Mouse (Mus musculus) neural tube, embryonic 12.5 days (tissue): ENCODE results near the gene Serinc4. TPM values are rescaled to one million over a fixed set of nuclear protein-coding genes. Genes with fewer than 3 reads are reported as not detected.
A peak's percentile ranks its signal among the peaks of the same experiment; 100 is the strongest.
"Not testable (repeated sequence)": the region's sequence is repeated elsewhere in the genome, so short reads cannot be mapped to it uniquely, and the experiment has no call there.

Experiments
- ATAC-seq: fragments of 200-750 bp; cut with Nextera tagmentation; 2 replicates; pipeline ENCODE4 v1.8.0; 2017; ENCODE audit warnings: low read depth, mild to moderate bottlenecking, moderate TSS enrichment, moderate library complexity; ENCODE audit not compliant: low FRiP score
- H3K27ac ChIP-seq: fragments of 300-500 bp; sonication (generic); 2 replicates; pipeline ENCODE4 v1.5.1; 2016
- H3K27me3 ChIP-seq: fragments of 300-500 bp; sonication (generic); replicated peaks from 2 replicates; pipeline ENCODE4 v1.6.1; 2016; ENCODE audit warnings: mild to moderate bottlenecking
- H3K36me3 ChIP-seq: fragments of 300-500 bp; sonication (generic); 2 replicates; pipeline ENCODE4 v1.6.1; 2016; ENCODE audit warnings: mild to moderate bottlenecking
- H3K4me1 ChIP-seq: fragments of 300-500 bp; sonication (generic); 2 replicates; pipeline ENCODE4 v1.6.1; 2016
- H3K4me2 ChIP-seq: fragments of 300-500 bp; sonication (generic); replicated peaks from 2 replicates; pipeline ENCODE4 v1.6.1; 2016; ENCODE audit warnings: mild to moderate bottlenecking
- H3K4me3 ChIP-seq: fragments of 300-500 bp; sonication (generic); 2 replicates; pipeline ENCODE4 v1.5.1; 2016
- H3K9ac ChIP-seq: fragments of 300-500 bp; sonication (generic); 2 replicates; pipeline ENCODE4 v1.6.1; 2016; ENCODE audit warnings: mild to moderate bottlenecking
- H3K9me3 ChIP-seq: fragments of 300-500 bp; sonication (generic); 2 replicates; pipeline ENCODE4 v1.6.1; 2016; ENCODE audit warnings: mild to moderate bottlenecking
- WGBS: fragments of 180-500 bp; shearing (Covaris S2); methylation state at CpG from one replicate; pipeline ENCODE4 v1.1.7; 2016; 5-methylcytosine and 5-hydroxymethylcytosine counted together
- polyA plus RNA-seq: library from polyadenylated mRNA; unstranded; fragments of >200 nt; fragmentation: Nextera tagmentation; extraction: Ambion mirVana; gene quantifications from 2 replicates; pipeline ENCODE4 v1.2.1, GENCODE M21; 2016

Gene Serinc4
- polyA plus RNA-seq, 1 experiment from 2014 or later: 0.79 TPM

DNA sequence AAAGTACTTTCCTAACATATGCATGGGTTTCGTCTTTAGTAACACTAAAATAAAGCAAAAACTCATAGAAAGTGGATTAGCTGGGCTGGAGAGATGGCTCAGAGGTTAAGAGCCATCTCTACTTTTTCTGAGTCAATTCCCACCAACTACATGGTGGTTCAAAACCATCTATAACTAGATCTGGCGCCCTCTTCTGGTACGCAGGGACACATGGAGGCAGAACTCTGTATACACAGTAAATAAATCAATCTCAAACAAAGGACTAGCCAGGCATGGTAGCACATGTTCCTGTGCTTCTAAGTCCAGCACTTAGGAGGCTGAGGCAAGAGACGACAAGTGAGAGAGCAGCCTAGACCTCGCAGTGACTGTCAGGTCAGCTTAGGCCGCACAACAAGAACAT is 12.4 kb upstream of the Serinc4 start:
- H3K27ac ChIP-seq, H3K27me3 ChIP-seq, H3K9me3 ChIP-seq, ATAC-seq, H3K36me3 ChIP-seq, H3K9ac ChIP-seq, H3K4me2 ChIP-seq, H3K4me3 ChIP-seq, H3K4me1 ChIP-seq: not testable (repeated sequence)
- 57% methylated on average over 4 of the region's 6 CpGs for WGBS

DNA sequence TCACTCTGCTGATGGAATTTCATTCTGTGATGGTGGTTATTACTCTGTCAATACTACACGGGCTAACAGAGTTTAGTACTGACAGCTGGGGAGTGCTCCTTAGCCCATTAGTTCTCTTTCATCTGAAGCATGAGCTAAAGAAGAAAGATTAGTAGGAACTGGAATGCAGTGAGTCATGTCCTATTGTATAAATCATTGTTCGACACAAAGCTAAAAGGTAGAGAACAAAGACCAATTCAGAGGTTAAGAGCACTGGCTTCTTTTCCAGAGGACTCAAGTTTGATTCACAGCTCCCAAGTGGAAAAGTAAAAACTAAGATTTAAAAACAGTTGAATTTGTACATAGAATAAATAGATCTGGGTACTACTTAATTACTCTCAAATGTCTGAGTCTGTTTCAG is 3.5 kb upstream of the Serinc4 start:
- no peak overlapping the region for H3K27ac ChIP-seq
- peaks cover 10% of the 10 kb centered on the region for H3K36me3 ChIP-seq
- H3K27me3 ChIP-seq: no peaks in the 10 kb centered on the region
- peaks cover 10% of the 10 kb centered on the region for H3K4me1 ChIP-seq
- no peak overlapping the region for H3K4me3 ChIP-seq
- no peak overlapping the region for H3K9ac ChIP-seq
- no peak overlapping the region for H3K4me2 ChIP-seq
- no peaks in the 10 kb centered on the region for H3K9me3 ChIP-seq
- ATAC-seq: no peak
- 64% methylated on average over 2 of the region's 2 CpGs for WGBS

DNA sequence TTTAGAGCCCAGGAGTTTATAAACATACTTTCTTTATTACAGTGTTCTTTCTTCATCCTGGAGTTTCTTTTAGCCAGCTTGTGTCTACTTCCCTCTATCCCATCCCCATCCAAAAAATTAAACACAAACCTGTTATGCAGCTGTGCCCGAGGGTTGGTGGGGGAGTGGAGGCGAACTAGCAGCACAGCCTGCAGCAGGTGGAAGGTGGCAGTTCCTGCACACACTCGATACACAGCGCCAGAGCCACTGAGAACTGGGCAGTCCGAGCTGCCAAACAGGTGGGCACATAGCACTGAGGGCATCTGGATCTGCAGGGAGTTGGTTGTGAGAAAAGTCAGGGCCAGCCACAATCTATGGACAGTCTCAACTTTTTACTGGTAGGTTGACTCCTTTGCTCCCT is 1.0 kb downstream of the Serinc4 start:
- 84% methylated on average over 5 of the region's 5 CpGs for WGBS
- Histone ChIP-seq H3K4me1 (peaks cover 19% of the 10 kb centered on the region), H3K4me3 (no peak overlapping the region), H3K9me3 (no peaks in the 10 kb centered on the region), H3K27me3 (no peaks in the 10 kb centered on the region), H3K27ac (no peak overlapping the region), H3K4me2 (no peak overlapping the region), H3K9ac (no peak overlapping the region), H3K36me3 (peaks cover 22% of the 10 kb centered on the region)
- ATAC-seq: no peak

DNA sequence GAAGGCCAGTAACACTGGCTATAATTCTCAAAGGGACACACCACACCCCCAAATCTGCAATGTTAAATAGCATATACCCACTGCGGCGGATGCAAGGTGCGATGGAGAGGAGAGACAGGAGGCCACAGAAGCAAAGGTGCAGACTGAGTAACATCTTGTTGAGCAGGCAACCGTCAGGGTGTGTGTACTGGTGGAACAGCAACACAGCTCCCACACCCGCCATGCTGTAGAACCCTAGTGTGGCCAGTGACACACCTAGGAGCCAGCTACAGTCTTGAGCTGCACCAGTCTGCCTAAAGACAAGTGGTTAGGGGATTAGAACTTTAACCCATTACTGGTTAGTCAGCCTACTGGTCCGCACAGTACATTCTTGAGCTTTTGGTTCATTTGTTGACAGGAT is 2.7 kb downstream of the Serinc4 start:
- Histone ChIP-seq H3K4me2 (no peak overlapping the region), H3K36me3 (peaks cover 14% of the 10 kb centered on the region), H3K9ac (no peak overlapping the region), H3K4me1 (peaks cover 25% of the 10 kb centered on the region), H3K27me3 (no peaks in the 10 kb centered on the region), H3K27ac (no peak overlapping the region), H3K4me3 (no peak overlapping the region), H3K9me3 (no peaks in the 10 kb centered on the region)
- no peak for ATAC-seq
- 93% methylated on average over 6 of the region's 6 CpGs for WGBS

DNA sequence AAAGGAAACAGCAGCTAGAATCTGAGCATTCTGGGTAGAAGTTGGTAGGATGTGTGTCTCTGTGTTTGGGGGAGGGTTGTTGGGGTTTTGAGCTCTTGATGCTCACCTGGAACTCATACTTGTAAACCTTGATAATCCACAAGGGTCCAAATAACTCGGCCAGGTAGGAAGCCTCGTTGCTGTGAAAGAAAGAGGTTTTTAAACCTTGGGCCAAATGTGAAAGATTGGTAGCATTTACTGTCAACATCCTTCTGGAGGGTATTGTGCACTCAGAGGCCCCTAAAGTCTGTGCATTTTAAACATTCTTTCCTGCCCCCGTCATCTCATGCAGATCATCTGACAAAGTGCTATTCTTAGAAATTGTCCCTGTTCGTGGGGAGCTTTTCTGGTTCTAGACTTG is 3.6 kb downstream of the Serinc4 start, which contains the start of gene Hypk:
TSS of gene Hypk (plus strand) at position 301 of the 400 bp plus-strand sequence.
- no peaks in the 10 kb centered on the region for H3K27me3 ChIP-seq
- H3K36me3 ChIP-seq: peaks cover 12% of the 10 kb centered on the region
- no peak within 1 kb of the TSS for H3K27ac ChIP-seq
- no peak within 1 kb of the TSS for H3K9ac ChIP-seq
- 83% methylated on average over 4 of the region's 4 CpGs for WGBS
- ATAC-seq: no peak
- no peaks in the 10 kb centered on the region for H3K9me3 ChIP-seq
- no peak within 1 kb of the TSS for H3K4me3 ChIP-seq
- H3K4me2 ChIP-seq: no peak within 1 kb of the TSS
- peaks cover 27% of the 10 kb centered on the region for H3K4me1 ChIP-seq

- Histone ChIP-seq H3K4me1 (peaks cover 22% of the 10 kb centered on the region), H3K4me3 (no peak overlapping the region), H3K36me3 (peaks cover 12% of the 10 kb centered on the region), H3K9ac (no peak overlapping the region), H3K27ac (no peak overlapping the region), H3K4me2 (no peak overlapping the region), H3K9me3 (no peaks in the 10 kb centered on the region), H3K27me3 (no peaks in the 10 kb centered on the region)
- WGBS: 82% methylated on average over 4 of the region's 4 CpGs
- no peak for ATAC-seq
Measured at GRCm38 (mm10) chr2:121452361-121452760, 4.2 kb downstream of the Serinc4 start.

DNA sequence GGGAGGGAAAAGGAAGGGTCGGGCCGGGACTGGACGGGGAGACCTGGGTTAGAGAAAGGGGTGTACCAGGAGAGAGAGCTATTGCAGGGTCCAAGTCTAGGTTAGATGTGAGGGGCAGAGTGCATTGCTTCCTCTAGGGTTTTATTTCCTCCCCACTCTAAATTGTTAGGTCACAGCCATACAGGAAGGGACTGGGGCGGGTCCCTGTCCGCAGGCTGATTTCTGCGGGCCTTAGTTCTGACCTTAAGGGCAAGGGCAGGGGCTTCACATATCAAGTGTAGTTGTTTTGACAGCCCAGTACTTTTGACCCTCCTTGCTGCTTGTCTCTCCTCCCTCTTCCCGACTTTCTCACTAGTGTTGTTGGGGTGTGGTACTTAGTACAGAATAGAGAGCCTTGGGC is 6.5 kb downstream of the Serinc4 start:
- peaks cover 19% of the 10 kb centered on the region for H3K4me1 ChIP-seq
- H3K36me3 ChIP-seq: peaks cover 12% of the 10 kb centered on the region
- no peaks in the 10 kb centered on the region for H3K27me3 ChIP-seq
- peak; percentile 2; the same call in 1 of the 2 replicates for ATAC-seq
- WGBS: 3% methylated on average over 7 of the region's 7 CpGs
- H3K9me3 ChIP-seq: no peaks in the 10 kb centered on the region
- H3K4me3 ChIP-seq: peak overlapping the region; percentile 93
- H3K4me2 ChIP-seq: peak overlapping the region; percentile 84
- no peak overlapping the region for H3K27ac ChIP-seq
- H3K9ac ChIP-seq: peak overlapping the region; percentile 96

- H3K36me3 ChIP-seq: peaks cover 12% of the 10 kb centered on the region
- H3K4me2 ChIP-seq: peak overlapping the region; percentile 84
- H3K27ac ChIP-seq: peak overlapping the region; percentile 89
- peak; percentile 76 for ATAC-seq
- H3K9me3 ChIP-seq: no peaks in the 10 kb centered on the region
- H3K27me3 ChIP-seq: no peaks in the 10 kb centered on the region
- H3K4me1 ChIP-seq: peaks cover 19% of the 10 kb centered on the region
- H3K9ac ChIP-seq: peak overlapping the region; percentile 96
- under 1% methylated on average over 52 of the region's 54 CpGs for WGBS
- H3K4me3 ChIP-seq: peak overlapping the region; percentile 93
Measured at GRCm38 (mm10) chr2:121449545-121450011, 7.0 kb downstream of the Serinc4 start.

DNA sequence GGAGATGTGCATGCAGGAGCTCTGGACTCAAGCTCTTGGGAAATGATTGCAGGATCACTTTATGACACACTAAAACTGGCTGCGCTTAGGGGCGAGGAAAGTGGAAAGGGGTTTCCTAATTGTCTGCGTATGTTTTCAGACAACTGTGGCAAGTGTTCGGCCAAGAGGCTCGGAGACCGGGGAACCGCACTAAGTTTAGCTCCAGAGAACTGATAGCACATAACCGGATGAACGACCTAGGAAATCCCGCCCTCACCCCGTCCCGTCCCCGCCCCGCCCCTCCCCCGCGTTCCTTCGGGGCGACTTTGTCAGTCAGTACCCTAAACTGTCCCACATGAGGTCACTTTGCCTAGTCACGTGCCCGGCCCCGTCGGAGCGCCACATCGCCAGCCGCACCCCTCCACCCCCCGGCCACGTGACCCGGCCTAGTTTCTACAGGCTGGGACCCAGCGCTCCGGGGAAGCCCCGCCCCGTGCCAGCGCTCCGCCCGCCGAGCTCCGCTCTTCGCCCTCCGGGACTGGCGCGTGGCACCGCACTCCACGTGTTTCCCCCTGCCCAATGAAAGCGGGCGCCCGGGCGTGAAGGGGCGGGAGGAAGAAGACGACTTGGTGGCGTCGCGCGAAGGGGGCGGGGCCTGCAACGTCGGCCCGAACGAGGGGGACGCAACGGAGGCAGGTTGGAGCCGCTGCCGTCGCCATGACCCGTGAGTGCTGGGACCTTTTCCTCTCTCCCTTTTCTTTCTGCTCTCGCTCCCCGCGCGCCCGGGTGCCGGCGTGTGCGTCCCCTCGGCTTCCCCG is 7.6 kb downstream of the Serinc4 start, which contains the start of gene Serf2:
TSS of gene Serf2 (plus strand) at position 457 of the 797 bp plus-strand sequence.
- Histone ChIP-seq H3K4me1 (peaks cover 19% of the 10 kb centered on the region), H3K9ac (peak within 1 kb of the TSS; percentile 96), H3K9me3 (no peaks in the 10 kb centered on the region), H3K4me2 (peak within 1 kb of the TSS; percentile 84), H3K36me3 (peaks cover 12% of the 10 kb centered on the region), H3K4me3 (peak within 1 kb of the TSS; percentile 93), H3K27me3 (no peaks in the 10 kb centered on the region), H3K27ac (peak within 1 kb of the TSS; percentile 89)
- under 1% methylated on average over 73 of the region's 74 CpGs for WGBS
- ATAC-seq: peak; percentile 97

DNA sequence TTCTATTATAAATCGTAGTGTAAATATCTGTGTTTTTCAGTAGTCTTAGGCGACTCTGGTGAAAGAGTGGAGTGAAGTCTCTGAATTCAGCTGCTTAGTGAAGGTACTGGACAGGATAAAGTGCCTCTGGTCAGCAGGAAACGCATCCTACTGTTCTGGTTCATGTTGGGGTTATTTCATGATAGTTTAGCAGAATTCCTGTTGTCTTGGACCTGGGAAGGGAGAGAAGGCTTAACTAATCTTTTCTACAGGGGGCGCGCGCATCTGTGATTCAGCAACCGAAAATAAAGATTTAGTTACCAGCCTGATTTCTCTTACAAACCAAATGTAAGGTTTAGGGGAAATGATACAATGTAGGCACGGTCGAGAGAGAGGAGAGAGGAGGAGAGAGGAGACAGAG is 8.4 kb downstream of the Serinc4 start:
- ATAC-seq: no peak
- Histone ChIP-seq H3K4me1 (peaks cover 19% of the 10 kb centered on the region), H3K4me2 (peak overlapping the region; percentile 84), H3K9ac (peak overlapping the region; percentile 29; the same call in 1 of the 2 replicates), H3K36me3 (peaks cover 12% of the 10 kb centered on the region), H3K4me3 (peak overlapping the region; percentile 93), H3K27ac (0 out of 2 replicates have a peak overlapping the region, but pooled peaks have one; percentile 8), H3K9me3 (no peaks in the 10 kb centered on the region), H3K27me3 (peaks cover 3% of the 10 kb centered on the region; the same call in 1 of the 2 replicates)
- WGBS: 19% methylated on average over 9 of the region's 9 CpGs

DNA sequence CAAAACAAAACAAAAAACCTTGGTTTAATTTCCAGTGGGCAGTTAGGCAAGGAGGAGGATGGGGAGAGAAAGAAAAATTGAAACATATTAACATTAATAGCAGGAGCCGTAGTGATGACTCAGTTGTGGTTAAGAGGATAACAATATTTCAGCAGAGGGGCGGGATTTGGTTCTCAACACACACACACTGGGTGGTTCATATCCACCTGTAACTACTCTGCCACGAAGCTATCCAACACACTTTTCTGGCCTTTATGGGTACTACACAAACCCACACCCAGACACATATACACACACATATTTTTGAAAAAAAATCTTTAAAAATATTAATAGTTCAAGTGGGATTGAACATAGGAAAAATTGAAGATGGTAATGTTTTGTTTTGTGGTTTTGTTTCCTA is 9.6 kb downstream of the Serinc4 start:
- H3K4me2 ChIP-seq: no peak overlapping the region
- WGBS: 97% methylated on average over 3 of the region's 3 CpGs
- no peak for ATAC-seq

DNA sequence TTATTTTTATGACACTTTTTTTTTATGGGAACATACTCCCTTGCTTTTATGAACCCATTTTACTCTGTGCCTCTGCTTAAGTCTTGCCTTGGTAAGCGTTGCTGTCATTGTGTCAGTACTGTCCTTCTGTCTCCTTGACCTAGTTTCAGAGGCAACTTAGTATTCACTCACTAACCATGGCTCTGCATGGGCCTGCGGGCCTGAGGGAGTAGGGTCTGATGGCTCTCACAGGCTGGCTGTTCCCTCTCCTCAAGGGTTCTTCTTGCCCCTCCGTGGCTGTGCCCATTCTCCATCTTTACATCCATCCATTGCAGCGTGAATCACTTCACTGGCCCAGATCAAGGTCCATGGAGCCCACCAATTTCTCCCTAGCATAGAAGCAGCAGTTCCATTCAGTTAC is 10.1 kb downstream of the Serinc4 start:
- Histone ChIP-seq H3K9ac (no peak overlapping the region), H3K27me3 (peaks cover 14% of the 10 kb centered on the region), H3K4me1 (peaks cover 33% of the 10 kb centered on the region), H3K36me3 (peaks cover 6% of the 10 kb centered on the region; the same call in 1 of the 2 replicates), H3K4me3 (no peak overlapping the region), H3K9me3 (no peaks in the 10 kb centered on the region), H3K4me2 (no peak overlapping the region), H3K27ac (no peak overlapping the region)
- 84% methylated on average over 4 of the region's 4 CpGs for WGBS
- ATAC-seq: no peak

More for the DNA sequence above, 9.6 kb downstream of the Serinc4 start:
- no peaks in the 10 kb centered on the region for H3K9me3 ChIP-seq
- no peak overlapping the region for H3K27ac ChIP-seq
- peaks cover 7% of the 10 kb centered on the region; the same call in 1 of the 2 replicates for H3K36me3 ChIP-seq
- H3K4me3 ChIP-seq: no peak overlapping the region
- H3K4me1 ChIP-seq: peaks cover 29% of the 10 kb centered on the region
- H3K9ac ChIP-seq: no peak overlapping the region
- H3K27me3 ChIP-seq: peaks cover 9% of the 10 kb centered on the region
